Mouse (Mus musculus) heart, embryonic 16.5 days (tissue): ENCODE results near the gene Rag2. TPM values are rescaled to one million over a fixed set of nuclear protein-coding genes. Genes with fewer than 3 reads are reported as not detected.

ENCODE experiments used
- ATAC-seq: fragments of 200-750 bp; cut with Nextera tagmentation; replicated peaks from 2 replicates; pipeline ENCODE4 v1.8.0; 2017; ENCODE audit warnings: moderate number of reproducible peaks; ENCODE audit not compliant: insufficient read depth, low FRiP score; ENCODE audit errors: extremely low read depth
- H3K27ac ChIP-seq: fragments of 300-500 bp; sonication (generic); 2 replicates; pipeline ENCODE4 v1.5.1; 2014; ENCODE audit warnings: mild to moderate bottlenecking, low read length, control low read depth, moderate library complexity
- H3K27me3 ChIP-seq: fragments of 300-500 bp; sonication (generic); 2 replicates; pipeline ENCODE4 v1.6.1; 2014; ENCODE audit warnings: low read length, mixed read lengths; ENCODE audit not compliant: control insufficient read depth, insufficient read depth
- H3K36me3 ChIP-seq: fragments of 300-500 bp; sonication (generic); 2 replicates; pipeline ENCODE4 v1.6.1; 2014; ENCODE audit not compliant: control insufficient read depth, insufficient read depth
- H3K4me1 ChIP-seq: fragments of 300-500 bp; sonication (generic); 2 replicates; pipeline ENCODE4 v1.6.1; 2014; ENCODE audit warnings: low read length, mixed read lengths; ENCODE audit not compliant: control insufficient read depth, insufficient read depth
- H3K4me2 ChIP-seq: fragments of 300-500 bp; sonication (generic); 2 replicates; pipeline ENCODE4 v1.6.1; 2014; ENCODE audit warnings: low read depth, mild to moderate bottlenecking, control low read depth, low read length
- H3K4me3 ChIP-seq: fragments of 300-500 bp; sonication (generic); 2 replicates; pipeline ENCODE4 v1.5.1; 2014; ENCODE audit warnings: mild to moderate bottlenecking, control low read depth, low read length
- H3K9ac ChIP-seq: fragments of 300-500 bp; sonication (generic); 2 replicates; pipeline ENCODE4 v1.6.1; 2014; ENCODE audit warnings: low read length, control low read depth
- H3K9me3 ChIP-seq: fragments of 300-500 bp; sonication (generic); replicated peaks from 2 replicates; pipeline ENCODE4 v1.6.1; 2016; ENCODE audit warnings: low read length; ENCODE audit not compliant: control insufficient read depth
- WGBS: fragments of 180-500 bp; shearing (Covaris S2); extraction: QIAGEN DNeasy Blood & Tissue Kit; methylation state at CpG from one replicate; pipeline ENCODE4 v1.1.7; 2014; 5-methylcytosine and 5-hydroxymethylcytosine counted together
- polyA plus RNA-seq: library from polyadenylated mRNA; unstranded; fragments of >200 nt; fragmentation: Nextera tagmentation; extraction: Ambion mirVana; gene quantifications from 2 replicates; pipeline ENCODE4 v1.2.1, GENCODE M21; 2015

Gene Rag2
- polyA plus RNA-seq, 1 experiment from 2014 or later = 13.2 TPM

GRCm38 (mm10) chr2:101639840-101640350 lies 15.4 kb downstream of the Rag2 start:
- Histone ChIP-seq H3K4me3 (no peak overlapping the region), H3K4me2 (no peak overlapping the region), H3K27me3 (no peaks in the 10 kb centered on the region), H3K36me3 (no peaks in the 10 kb centered on the region), H3K9me3 (no peaks in the 10 kb centered on the region), H3K27ac (no peak overlapping the region), H3K9ac (no peak overlapping the region), H3K4me1 (no peaks in the 10 kb centered on the region)
- WGBS = 74% methylated on average over 3 of the region's 3 CpGs
- no peak for ATAC-seq

- ATAC-seq = no peak
- H3K36me3 ChIP-seq = no peaks in the 10 kb centered on the region
- H3K4me3 ChIP-seq = no peak overlapping the region
- no peak overlapping the region for H3K9ac ChIP-seq
- no peak overlapping the region for H3K4me2 ChIP-seq
- no peaks in the 10 kb centered on the region for H3K27me3 ChIP-seq
- no peak overlapping the region for H3K27ac ChIP-seq
- WGBS = 85% methylated on average over 1 of the region's 1 CpGs
- H3K9me3 ChIP-seq = no peaks in the 10 kb centered on the region
- H3K4me1 ChIP-seq = no peaks in the 10 kb centered on the region
These were observed 21.3 kb downstream of the Rag2 start for GRCm38 (mm10) chr2:101645841-101646240.

GRCm38 (mm10) chr2:101648361-101648760 lies 23.8 kb downstream of the Rag2 start:
- Histone ChIP-seq H3K4me1 (peaks cover 5% of the 10 kb centered on the region; the same call in 1 of the 2 replicates), H3K27ac (no peak overlapping the region), H3K36me3 (no peaks in the 10 kb centered on the region), H3K27me3 (no peaks in the 10 kb centered on the region), H3K4me3 (peak overlapping the region; percentile 39), H3K9me3 (no peaks in the 10 kb centered on the region), H3K4me2 (no peak overlapping the region), H3K9ac (no peak overlapping the region)
- 73% methylated on average over 2 of the region's 2 CpGs for WGBS
- 0 out of 2 replicates have a peak, but pooled peaks have one; percentile 26 for ATAC-seq

DNA sequence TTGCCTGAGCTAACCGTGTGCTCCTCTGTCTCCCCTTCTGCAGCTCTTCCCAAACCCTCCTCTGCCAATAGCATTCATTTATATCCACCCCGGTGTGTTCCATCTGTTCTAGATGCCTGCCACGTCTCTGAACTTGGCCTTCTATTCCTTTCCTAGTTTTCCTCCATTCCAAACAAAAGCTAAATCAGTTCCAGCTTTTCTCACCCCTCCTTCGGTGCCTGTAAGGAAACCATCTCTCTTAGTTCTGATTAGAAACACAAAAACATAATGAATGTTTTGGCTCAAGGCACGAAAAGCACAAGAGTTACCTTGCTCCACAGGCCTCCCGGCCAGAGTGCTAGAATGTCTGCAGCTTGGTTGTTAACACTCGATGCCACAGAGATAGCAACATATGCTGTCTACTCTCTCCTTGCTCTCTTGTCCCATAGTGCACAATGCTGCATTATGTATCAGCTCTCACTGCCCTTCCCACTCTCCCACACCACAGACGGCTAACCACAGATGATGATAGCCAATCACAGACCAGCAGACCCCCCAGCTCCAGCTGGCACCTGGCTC lies 24.7 kb downstream of the Rag2 start, which contains the start of the genes Rag1 and B230118H07Rik:
TSS of gene Rag1 (minus strand) at position 388 of the 558 bp plus-strand sequence.
TSS of gene B230118H07Rik (minus strand) at position 419 of the 558 bp plus-strand sequence.
- ATAC-seq = peak; percentile 64; the same call in 1 of the 2 replicates
- H3K27ac ChIP-seq = no peak within 1 kb of the TSS
- H3K9me3 ChIP-seq = no peaks in the 10 kb centered on the region
- H3K9ac ChIP-seq = peak within 1 kb of the TSS; percentile 27; the same call in 1 of the 2 replicates
- H3K4me2 ChIP-seq = no peak within 1 kb of the TSS
- peak within 1 kb of the TSS; percentile 39 for H3K4me3 ChIP-seq
- no peaks in the 10 kb centered on the region for H3K36me3 ChIP-seq
- peaks cover 5% of the 10 kb centered on the region; the same call in 1 of the 2 replicates for H3K4me1 ChIP-seq
- H3K27me3 ChIP-seq = no peaks in the 10 kb centered on the region
- WGBS = 27% methylated on average over 8 of the region's 8 CpGs

- no peak overlapping the region for H3K4me2 ChIP-seq
- no peak overlapping the region for H3K27ac ChIP-seq
- no peak overlapping the region for H3K4me3 ChIP-seq
- H3K9me3 ChIP-seq = no peaks in the 10 kb centered on the region
- ATAC-seq = no peak
- no peak overlapping the region for H3K9ac ChIP-seq
- WGBS = 43% methylated on average over 1 of the region's 1 CpGs
- peaks cover 5% of the 10 kb centered on the region; the same call in 1 of the 2 replicates for H3K4me1 ChIP-seq
- no peaks in the 10 kb centered on the region for H3K36me3 ChIP-seq
- H3K27me3 ChIP-seq = no peaks in the 10 kb centered on the region
These were observed 25.9 kb downstream of the Rag2 start for GRCm38 (mm10) chr2:101650446-101650845.

DNA sequence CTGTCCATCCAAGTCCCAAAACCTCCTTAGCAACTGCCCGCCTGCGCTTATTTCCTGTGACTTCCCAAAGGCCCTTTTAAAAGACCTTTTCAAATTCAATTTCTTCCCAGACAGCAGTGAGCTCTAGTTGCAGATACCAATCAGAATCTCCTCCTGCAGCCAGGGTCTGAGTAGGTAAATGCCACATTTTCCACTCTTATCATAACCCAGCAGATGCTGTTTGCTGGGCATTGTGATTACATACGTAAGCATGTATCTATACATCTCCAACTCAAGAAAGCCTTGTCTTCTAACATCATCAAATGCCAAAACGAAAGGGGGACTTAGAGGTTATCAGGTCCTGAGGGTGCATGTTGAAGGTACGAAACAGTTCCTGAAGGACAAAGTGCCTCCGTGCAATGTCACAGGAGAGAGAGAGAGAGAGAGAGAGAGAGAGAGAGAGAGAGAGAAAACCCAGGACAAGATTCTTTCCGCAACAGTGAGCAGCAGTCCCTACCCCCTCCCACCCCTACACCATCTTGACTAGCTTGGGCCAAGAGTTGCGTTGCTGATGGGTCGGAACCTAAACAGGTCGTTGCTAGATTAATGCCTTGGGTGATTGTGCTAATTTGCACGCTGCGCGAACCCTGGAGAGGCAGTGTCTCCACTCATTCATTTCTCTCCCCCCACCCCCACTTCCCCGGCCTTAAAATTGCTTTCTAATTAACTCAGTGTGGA lies 27.8 kb downstream of the Rag2 start:
- H3K4me3 ChIP-seq = peak overlapping the region; percentile 48
- H3K9me3 ChIP-seq = no peaks in the 10 kb centered on the region
- WGBS = 36% methylated on average over 14 of the region's 14 CpGs
- H3K4me2 ChIP-seq = peak overlapping the region; percentile 79
- H3K9ac ChIP-seq = peak overlapping the region; percentile 60
- no peak for ATAC-seq
- H3K36me3 ChIP-seq = no peaks in the 10 kb centered on the region
- no peaks in the 10 kb centered on the region for H3K27me3 ChIP-seq
- no peak overlapping the region for H3K27ac ChIP-seq
- peaks cover 5% of the 10 kb centered on the region; the same call in 1 of the 2 replicates for H3K4me1 ChIP-seq

DNA sequence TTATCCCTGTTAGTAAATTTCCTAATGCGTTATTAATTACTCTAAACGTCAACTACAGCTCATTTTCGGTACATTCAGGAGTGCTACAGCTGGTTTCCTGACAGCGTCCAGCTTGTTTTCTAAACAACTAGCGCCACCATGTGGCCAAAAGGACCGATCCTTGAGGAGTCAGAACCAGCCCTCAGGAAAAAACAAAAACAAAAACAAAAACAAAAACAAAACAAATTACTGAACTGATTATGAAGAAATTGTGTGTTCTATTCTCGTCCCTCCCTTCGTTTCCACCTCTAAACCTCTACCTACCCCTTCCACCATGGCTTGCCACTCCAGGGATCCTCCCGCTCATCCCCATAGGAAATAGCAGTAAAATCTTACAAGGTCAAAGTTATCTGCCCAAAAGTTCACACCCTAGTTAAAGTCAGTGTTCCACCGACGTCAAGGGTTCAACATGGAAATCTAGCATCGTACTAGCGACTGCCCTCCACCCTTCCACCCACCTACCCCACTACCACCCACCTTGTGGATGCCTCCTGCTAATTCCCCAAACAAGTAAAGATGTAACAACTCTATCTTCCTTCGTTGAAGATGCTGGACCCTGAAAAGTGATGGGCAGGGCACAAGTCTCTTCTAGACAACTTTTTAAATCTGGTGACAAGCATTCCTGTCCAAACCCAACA lies 28.5 kb downstream of the Rag2 start:
- Histone ChIP-seq H3K4me2 (peak overlapping the region; percentile 79), H3K4me3 (peak overlapping the region; percentile 48), H3K36me3 (no peaks in the 10 kb centered on the region), H3K9me3 (no peaks in the 10 kb centered on the region), H3K27me3 (no peaks in the 10 kb centered on the region), H3K9ac (peak overlapping the region; percentile 60), H3K27ac (no peak overlapping the region), H3K4me1 (peaks cover 5% of the 10 kb centered on the region; the same call in 1 of the 2 replicates)
- 15% methylated on average over 14 of the region's 14 CpGs for WGBS
- ATAC-seq = peak; percentile 56; the same call in 1 of the 2 replicates

- 65% methylated on average over 2 of the region's 2 CpGs for WGBS
- ATAC-seq = no peak
- Histone ChIP-seq H3K4me1 (no peaks in the 10 kb centered on the region), H3K4me3 (no peak overlapping the region), H3K9ac (no peak overlapping the region), H3K9me3 (no peaks in the 10 kb centered on the region), H3K36me3 (no peaks in the 10 kb centered on the region), H3K4me2 (no peak overlapping the region), H3K27me3 (peaks cover 2% of the 10 kb centered on the region; the same call in 1 of the 2 replicates), H3K27ac (no peak overlapping the region)
These were observed 36.0 kb downstream of the Rag2 start for GRCm38 (mm10) chr2:101660536-101660935.
